Mouse (Mus musculus): ENCODE results near the gene Gpkow. TPM values are rescaled to one million over a fixed set of nuclear protein-coding genes. Genes with fewer than 3 reads are reported as not detected.
"Not testable (repeated sequence)": the region's sequence is repeated elsewhere in the genome, so short reads cannot be mapped to it uniquely, and the experiment has no call there.

Gene Gpkow
- polyA plus RNA-seq, 2 experiments from 2014 or later = 44.6 to 54.1 TPM

DNA sequence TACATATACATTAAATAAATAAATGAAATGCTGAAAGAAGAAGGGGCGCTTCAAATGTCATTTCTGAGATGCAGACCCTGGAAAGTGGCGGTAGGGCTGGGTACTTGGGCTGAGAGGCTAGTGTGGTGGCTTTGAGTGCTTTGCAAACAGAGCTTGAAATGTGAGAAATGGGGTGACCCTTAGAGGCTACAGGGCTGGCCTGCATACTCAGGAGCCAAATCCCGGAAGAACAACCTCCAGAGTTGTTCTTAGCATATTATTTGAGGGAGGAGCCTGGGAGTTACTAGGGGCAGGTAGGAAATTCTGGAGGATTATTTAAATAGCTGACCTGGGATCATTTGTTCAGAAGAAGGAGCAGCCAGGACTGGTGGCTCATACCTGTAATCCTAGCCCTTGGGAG, 6.4 kb upstream of the Gpkow start:
- ATAC-seq = no peak

DNA sequence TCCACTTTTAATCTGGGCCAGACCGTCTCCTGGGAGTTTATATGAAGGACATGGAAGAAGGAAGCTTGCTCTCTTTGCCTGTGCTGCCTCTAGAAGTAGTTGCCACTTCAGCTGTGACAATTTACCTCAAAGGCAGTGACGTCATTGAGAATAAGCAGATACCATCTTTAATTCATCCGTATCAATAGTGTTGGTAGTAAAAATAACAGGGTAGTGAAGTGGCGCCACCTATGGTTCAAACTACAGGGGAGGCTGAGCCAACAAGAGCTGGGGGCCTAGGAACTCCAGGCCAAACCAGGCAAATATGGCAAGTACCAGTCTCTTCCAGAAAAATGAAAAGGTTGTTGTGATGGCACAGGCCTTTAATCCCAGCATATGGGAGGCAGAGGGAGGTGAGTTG, 4.1 kb upstream of the Gpkow start:
- peak; percentile 51 for ATAC-seq

DNA sequence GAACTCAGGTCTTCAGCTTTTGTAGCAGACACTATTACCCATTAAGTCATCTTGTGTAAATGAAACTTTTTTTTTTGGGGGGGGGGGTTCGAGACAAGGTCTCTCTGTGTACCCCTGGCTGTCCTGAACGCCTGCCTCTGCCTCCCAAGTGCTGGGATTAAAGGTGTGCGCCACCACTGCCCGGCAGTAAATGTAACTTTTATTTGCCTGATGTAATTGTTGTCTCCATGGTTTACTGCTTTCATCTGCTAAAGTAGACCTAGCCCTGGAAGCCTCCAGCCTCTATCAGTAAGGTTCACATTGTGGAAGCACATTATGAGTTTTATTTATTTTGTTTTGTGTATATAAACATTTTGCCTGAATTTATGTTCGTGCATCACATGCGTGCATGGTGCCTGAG, 411 bp upstream of the Gpkow start:
- no peak for ATAC-seq

DNA sequence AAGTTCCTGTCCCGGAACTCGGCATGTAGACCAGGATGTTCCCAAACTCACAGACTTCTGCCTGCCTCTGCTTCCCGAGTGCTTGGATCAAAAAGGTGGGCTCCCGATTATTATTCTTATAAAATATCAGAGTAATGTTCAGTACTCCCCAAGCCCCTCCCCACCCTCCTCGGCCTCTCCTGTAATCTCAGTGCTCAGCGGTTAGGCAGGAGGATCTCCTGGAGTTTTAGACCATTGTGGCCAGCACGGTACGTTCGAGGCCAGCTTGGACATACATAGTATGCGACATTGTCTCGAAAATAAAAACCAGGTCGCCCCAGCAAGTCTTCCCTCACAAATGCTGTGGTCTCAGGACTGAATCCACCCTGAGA, 16.8 kb downstream of the Gpkow start:
- ATAC-seq = not testable (repeated sequence)

DNA sequence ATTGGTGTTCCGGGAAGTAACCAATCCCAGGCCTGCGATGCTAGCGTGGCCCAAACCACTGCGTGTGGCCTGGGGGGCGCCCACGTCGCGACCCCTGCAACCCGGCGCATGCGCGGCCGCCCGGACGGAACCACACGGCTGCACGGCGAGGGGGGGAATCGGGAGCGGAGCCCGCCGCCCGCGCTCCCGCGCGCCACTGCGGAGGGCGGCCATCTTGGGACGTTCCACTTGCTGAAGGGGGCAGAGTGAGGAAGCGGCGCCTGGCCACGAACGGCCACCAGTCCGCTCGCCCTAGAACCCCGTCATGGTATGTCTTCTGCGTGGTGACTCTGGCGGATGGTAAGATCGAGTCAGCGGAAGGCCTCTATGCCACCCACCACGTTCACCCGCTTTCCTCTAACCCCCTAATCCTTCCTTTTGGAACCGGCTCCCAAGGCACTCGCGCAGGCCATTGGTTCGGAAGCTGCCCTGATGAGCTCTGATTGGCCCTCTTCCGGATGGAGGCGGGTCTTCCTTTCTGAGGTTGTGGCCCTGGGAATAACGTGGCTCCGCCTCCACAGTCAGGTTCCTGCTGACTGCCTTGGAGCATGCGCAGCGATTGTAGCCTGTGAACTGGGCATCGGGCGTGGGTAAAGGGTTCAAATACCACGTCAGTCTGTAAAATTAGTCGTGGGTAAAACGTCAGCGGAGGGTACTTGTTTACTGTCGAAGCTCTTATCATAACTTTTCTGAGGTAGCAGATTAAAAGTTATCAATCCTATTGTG, 17.4 kb downstream of the Gpkow start, which contains the start of gene Wdr45:
Gene Wdr45, plus strand, starts transcription at position 199 of the 765 bp plus-strand sequence.
- ATAC-seq = peak; percentile 96

DNA sequence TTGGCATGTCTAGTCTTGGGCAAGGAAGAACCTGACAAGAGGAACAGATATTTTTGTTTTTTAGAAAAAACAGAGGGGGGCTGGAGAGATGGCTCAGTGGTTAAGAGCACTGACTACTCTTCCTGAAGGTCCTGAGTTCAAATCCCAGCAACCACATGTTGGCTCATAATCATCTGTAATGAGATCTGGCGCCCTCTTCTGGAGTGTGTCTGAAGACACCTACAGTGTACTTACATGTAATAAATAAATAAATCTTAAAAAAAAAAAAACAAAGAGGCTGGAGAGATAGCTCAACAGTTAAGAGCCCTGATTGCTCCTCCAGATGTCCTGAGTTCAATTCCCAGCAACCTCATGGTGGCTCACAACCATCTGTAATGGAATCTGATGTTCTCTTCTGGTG, 19.1 kb downstream of the Gpkow start:
- not testable (repeated sequence) for ATAC-seq

DNA sequence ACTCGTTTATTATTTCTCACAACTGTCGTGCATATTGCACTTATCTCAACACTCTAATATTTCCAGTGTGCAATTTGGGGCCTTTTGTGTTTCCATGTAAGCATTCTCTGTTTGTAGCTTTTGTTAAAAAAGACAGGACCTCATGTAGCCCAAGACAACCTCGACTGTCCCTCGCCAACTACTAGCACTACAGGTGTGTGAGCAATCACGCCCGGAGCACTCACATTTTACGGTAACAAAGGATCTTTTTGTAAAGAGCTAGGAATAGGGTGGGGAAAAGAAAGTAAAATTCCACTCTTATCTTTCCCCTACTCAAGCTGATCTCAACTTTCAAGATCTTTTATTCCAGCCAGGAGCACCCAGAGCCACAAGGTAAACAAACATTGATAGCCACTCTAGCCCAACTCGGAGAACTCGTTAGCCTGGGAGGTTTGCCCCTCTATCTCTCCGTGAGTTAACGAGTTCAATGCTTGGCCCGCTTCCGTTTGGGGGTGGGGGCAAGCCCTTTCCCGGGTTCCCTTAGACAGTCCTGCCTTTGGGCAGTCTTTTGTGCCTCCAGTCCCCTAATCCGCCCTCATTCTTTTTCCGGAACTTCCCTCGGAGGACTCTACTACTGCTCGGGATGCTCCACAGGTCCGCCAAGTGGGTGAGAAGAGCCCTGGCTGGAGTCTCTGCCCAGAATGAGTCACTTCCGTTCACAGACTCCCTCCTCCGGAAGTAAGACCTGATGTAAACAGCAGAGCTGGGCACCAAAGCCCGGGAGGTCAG, 24.8 kb downstream of the Gpkow start, which contains the start of gene Gm45208:
Gene Gm45208, plus strand, starts transcription at position 732 of the 768 bp plus-strand sequence.
- ATAC-seq = peak; percentile 83

DNA sequence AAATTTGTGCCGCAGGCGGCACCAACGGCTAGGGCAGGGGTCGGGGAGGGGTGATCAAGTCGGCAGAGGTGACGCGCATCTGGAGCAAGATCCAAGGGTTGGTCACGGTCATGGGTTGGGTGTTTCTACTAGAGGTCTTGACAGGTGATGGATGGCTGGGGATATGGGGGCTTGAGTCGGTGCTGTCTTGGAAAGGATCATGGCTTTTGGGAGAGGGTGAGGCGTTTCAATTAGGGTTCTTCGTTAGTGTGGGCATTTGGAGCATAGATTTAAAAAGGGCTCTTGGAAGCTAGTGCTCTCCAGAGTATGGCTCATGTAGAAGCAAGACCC, 25.3 kb downstream of the Gpkow start:
- ATAC-seq = no peak

DNA sequence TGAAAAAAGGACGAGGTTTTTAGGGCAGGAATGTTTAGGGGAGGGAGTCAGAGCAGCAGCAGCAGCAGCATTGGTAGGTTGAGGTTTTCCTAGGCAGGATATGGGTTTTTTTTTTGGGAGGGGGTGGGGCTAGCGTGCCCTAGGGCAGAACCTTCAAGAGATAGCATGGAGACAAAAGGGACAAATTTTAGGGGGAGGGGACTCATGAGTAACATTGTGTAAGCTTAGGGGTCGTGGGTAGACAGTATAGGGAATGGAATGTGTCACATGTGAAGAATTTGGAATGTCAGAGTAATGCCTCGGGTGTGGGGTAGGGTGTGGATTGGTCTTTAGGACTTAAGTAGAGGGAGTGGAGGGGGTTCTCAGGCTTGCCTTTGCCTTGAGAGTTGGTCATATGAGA, 25.8 kb downstream of the Gpkow start:
- no peak for ATAC-seq

DNA sequence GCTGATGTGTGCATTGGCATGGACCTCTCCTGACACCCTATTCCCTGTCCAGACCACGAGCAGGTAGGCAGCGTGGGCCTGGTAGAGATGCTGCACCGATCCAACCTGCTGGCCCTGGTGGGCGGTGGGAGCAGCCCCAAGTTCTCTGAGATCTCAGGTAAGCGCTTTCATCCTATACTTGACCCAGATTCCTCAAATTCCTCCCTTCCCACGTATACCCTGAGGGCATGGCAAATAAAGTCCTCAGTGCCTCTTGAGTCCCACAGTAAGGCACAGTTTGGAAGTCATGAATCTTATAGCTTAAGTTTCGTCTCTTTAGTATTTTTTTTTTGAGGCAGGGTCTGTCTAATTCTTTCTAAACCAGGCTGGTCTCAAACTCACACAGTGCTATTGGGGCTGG, 27.2 kb downstream of the Gpkow start:
- no peak for ATAC-seq

DNA sequence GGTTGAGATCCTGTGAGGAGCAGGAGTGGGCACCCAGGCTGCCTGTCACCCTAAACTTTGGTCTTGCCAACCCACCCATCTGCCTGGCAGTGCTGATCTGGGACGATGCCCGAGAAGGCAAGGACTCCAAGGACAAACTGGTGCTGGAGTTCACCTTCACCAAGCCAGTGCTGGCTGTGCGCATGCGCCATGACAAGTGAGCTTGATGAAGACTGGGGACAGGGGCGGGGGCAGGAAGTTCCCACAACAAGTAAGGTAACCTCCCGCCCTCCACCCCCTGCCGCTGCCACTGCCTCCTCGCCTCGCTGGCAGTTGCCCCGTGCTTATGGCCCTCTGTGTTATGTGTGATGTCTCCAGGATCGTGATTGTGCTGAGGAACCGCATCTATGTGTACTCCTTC, 28.9 kb downstream of the Gpkow start:
- no peak for ATAC-seq

DNA sequence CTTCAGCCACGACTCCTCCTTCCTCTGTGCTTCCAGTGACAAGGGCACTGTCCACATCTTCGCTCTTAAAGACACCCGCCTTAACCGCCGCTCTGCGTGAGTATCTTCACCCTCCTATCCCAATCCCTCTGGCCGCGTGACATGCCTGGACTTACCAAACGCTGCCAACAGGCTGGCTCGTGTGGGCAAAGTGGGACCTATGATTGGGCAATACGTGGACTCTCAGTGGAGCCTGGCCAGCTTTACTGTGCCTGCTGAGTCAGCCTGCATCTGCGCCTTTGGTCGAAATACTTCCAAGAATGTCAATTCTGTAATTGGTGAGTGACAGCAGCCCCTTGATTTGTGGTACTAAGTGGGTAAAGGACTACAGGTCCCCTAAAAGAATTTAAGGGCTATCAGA, 30.2 kb downstream of the Gpkow start:
- ATAC-seq = no peak

DNA sequence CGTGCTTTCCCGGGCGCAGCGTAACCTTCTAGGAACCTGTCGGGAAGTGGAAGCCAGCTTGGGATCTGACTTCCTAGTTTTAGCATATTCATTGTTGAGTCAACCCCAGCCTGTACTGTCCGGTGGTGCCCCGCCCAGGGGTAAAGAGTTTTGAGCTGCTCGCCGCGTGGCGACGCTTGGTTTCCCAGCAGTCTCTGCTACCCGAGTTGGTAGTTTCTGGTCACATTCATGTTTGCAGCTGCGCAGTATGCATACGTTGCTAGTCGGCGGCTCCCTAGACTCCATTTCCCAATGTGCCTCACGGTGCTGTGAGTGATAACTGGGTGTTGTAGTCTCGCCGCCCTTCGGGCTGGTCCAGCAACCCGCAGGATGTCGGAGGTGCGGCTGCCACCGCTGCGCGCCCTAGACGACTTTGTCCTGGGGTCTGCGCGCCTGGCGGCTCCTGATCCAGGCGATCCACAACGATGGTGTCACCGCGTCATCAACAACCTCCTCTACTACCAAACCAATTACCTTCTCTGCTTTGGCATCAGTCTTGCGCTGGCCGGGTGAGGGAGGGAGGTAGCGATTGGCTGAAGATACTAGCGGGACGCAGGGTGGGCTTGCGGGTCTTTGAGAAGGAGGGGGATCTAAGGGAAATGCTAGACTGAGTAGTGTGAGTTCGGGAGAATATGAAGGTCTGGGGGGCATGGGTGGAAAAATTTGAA, 31.4 kb downstream of the Gpkow start, which contains the start of gene Praf2:
Gene Praf2, plus strand, starts transcription at position 225 of the 707 bp plus-strand sequence.
- peak; percentile 91 for ATAC-seq

DNA sequence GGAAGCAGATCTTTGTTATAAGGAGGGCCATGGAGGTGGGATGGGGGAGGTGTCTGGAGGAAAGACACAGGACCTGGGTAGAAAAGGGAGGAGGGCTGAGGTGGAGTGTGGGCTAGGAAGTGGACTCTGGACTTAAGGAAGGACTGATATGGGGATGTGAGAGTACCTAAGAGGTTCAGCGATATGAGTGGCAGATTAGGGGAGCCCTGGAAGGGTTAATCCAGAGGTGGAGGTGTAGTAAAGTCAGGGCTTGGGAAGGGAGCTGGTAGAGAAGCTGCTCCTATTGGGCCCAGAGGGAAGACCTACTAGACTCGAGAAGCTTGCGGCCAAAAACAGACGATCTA, 32.0 kb downstream of the Gpkow start:
- no peak for ATAC-seq

DNA sequence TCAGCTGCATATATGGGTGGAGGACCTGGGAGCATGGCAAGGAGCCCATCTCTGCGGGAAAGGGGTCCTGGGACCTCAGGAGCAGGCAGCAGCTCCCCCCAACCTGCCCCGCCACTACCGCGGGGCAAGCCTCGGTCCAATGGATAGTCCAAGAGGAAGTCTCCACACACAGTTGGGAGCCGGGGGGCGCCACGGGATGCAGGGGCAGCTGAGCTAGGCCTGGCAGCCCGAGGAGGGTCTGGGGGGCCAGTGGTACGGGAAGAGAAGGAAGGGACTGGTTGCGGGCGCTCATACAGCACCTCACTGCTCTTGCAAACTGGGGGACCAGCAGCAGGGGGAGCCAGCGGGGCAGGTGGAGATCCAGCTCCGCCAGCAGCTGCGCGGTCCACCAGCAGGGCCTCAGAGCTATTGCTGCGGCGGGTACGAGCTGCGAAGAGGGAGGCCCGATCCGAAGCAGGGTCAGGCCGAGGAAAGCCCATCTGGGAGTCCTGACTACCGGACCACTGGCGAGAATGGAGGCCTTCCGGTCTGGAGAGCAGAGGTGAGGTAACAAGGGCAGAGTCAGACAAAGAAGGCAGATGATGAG, 36.7 kb downstream of the Gpkow start:
- ATAC-seq = peak; percentile 72

DNA sequence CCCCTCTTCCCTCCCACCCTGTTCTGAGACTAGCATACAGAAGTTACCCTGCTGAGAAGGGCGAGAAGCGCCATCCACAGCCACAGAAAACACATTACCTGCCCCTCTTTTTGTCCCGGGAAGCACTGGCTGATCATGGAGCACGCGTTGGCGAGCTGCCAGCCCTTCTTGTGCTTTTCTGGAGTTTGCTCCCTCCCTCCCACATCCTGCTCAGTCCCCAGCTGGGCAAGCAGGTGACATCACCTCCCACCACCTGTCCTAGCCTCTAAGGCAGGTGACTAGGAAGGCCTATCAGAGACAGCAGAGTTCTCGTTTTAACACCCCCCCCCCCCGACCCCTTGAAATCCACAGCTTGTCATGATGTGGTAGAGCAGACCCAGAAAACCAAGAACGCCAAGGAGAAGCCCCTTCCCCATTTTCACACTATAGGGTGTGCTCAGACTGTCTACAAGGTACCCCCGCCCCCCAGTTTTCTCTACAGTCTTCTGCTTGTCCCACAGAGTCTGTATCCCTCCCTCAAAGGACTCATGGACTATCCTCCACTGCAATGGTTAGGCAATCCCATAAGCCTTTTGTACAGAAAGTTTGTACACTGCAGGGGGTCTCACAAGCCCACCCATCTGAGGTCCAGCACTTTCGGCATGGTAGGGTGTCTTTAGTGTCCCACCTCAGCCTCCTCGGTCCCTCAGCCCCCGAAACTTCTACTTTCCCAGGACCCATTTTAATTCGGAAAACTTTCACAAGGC, 42.6 kb downstream of the Gpkow start:
- ATAC-seq = no peak

DNA sequence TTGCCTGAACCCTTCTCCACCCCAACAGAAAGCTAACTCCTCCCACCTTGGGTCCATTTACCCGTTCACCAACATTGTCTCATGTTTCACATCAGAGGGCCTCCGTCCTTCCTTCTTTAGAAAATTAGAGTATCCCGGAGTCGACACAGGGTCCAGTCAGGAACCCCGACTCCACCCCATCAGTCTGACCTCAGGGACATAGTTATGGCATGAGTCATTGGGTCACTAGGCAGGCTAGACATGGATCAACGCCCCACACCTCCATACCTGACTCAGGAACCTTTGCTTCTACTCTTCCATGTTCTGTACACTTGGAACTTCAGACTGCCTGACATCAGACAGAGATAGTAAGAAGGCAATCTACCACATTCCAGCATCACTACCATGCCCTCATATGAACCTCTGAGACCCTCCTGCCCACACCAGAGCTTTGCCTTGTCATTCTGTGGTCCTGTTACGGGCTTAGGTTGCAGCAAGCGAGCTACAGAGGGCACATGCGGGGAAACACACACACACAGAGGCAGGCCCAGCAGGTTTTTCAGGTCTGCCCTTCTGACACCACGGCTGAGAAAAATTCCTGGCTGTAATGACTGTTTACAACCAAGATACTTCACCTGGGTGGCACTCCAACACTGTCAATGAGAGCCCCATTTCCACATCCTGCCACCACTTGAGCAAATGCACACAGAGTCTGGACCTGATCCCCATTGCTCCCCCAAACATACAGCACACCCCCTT, 43.3 kb downstream of the Gpkow start:
- ATAC-seq = no peak

DNA sequence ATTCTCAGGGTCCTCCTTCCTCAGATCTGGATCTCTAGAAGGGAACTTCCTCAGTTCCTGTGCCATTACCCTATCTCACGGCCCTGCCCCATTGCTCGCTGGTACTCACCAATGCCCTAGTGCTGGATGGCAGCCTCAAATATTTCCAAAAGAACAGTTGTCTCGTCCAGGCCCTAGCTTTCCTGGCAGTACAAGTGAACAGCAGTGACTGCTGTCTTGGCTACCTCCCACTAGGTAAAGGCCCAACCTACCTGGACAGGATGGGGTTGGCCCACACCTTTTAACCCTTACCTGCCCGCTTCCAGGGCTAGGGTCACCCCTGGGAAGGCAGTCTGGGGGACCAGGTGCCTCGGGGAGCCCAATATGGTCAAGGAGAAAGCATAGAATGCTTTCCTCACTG, 44.2 kb downstream of the Gpkow start:
- ATAC-seq = no peak

DNA sequence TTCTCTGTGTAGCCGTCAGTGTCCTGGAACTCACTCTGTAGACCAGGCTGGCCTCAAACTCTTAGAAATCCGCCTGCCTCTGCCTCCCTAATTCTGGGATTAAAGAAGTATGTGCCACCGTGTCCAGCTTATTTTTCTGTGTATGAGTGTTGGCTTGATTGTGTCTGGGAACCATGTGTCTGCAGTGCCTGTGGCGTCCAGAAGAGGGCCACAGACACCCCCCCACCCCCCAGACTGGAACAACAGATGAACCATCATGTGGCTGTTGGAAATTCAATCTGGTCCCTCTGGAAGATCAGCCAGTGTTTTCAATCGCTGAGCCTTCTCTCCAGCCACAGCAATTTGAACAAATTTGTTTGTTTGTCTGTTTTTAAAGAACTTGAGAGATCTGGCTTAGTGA, 46.5 kb downstream of the Gpkow start:
- no peak for ATAC-seq

DNA sequence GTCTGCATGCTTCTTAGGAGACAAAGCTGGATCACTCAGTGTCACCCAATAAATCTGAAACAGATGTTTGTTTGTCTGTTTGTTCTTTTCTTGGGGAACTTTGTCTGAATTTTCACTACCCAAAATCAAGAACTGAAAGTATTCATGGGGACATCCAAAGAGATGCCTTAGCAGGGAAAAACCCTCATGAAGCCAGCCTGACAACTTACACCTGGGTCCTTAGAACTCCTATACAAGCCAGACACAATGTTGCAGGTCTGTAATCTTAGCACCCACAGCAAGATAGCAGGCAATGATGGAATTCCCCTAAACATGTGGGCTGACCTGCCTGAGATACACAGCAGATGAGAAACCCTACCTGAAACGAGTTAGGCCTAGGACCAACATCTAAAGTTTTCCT, 48.0 kb downstream of the Gpkow start:
- no peak for ATAC-seq

DNA sequence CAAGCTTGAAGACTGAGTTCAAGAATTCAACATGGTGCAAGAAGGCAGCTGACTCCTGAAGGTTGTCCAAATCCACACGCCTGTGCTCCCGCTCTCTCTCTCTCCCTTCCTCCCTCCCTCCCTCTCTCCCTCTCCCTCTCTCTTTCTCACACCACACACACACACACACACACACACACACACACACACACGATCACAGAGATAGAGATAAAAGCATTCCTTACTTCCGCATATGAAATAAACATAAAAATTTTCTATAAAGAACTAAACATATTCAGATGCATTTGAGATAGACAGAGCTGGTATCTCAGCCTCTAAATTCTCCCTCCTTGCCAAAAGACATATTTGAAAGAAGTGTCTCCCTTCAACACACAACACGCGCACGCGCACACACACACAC, 48.5 kb downstream of the Gpkow start:
- no peak for ATAC-seq
